Mouse (Mus musculus) layer of hippocampus, adult 8-10 months (tissue): Measurements from ENCODE around the gene Sirt4. TPM values are rescaled to one million over a fixed set of nuclear protein-coding genes. Genes with fewer than 3 reads are reported as not detected.
"Not testable (repeated sequence)": the region's sequence is repeated elsewhere in the genome, so short reads cannot be mapped to it uniquely, and the experiment has no call there.

ENCODE experiments used
- DNase-seq, 2 experiments: peaks; one replicate each; pipeline ENCODE4 v3.0.0; 2022; ENCODE audit warnings: low spot score in 2 of 2
- total RNA-seq, 4 experiments: library from RNA; stranded (reverse); gene quantifications; 2 replicates each; pipeline ENCODE4 v1.2.4; 2022

Gene Sirt4
- total RNA-seq, 4 experiments from 2014 or later = 34.0 to 58.6 (median 41.9) TPM

GRCm38 (mm10) chr5:115474174-115474828, 10.2 kb downstream of the Sirt4 start:
- DNase-seq = no peak

- no peak for DNase-seq
Observed at GRCm38 (mm10) chr5:115473191-115473590, 11.3 kb downstream of the Sirt4 start.

- no peak for DNase-seq
Observed at GRCm38 (mm10) chr5:115470766-115471531, 13.6 kb downstream of the Sirt4 start.

GRCm38 (mm10) chr5:115469791-115470190, 14.7 kb downstream of the Sirt4 start:
- DNase-seq = no peak

- no peak for DNase-seq
Observed at GRCm38 (mm10) chr5:115465642-115466420, 18.7 kb downstream of the Sirt4 start, which contains the start of gene Pla2g1b. Gene Pla2g1b, plus strand, starts transcription at chr5:115466262.

GRCm38 (mm10) chr5:115464408-115465115, 20.0 kb downstream of the Sirt4 start:
- no peak for DNase-seq

- no peak for DNase-seq
Observed at GRCm38 (mm10) chr5:115458918-115459317, 25.6 kb downstream of the Sirt4 start.

- DNase-seq = no peak
Observed at GRCm38 (mm10) chr5:115455838-115456237, 28.7 kb downstream of the Sirt4 start.

GRCm38 (mm10) chr5:115454422-115455090, 30.0 kb downstream of the Sirt4 start:
- no peak for DNase-seq

GRCm38 (mm10) chr5:115450410-115451317, 33.9 kb downstream of the Sirt4 start:
- no peak for DNase-seq

- no peak for DNase-seq
Observed at GRCm38 (mm10) chr5:115449247-115449646, 35.3 kb downstream of the Sirt4 start.

GRCm38 (mm10) chr5:115447108-115447507, 37.4 kb downstream of the Sirt4 start:
- no peak for DNase-seq

GRCm38 (mm10) chr5:115444130-115444529, 40.4 kb downstream of the Sirt4 start:
- DNase-seq = no peak

GRCm38 (mm10) chr5:115442663-115443062, 41.9 kb downstream of the Sirt4 start:
- DNase-seq = not testable (repeated sequence)

- peak; percentile 74 to 81 for DNase-seq
Observed at GRCm38 (mm10) chr5:115441205-115441849, 43.2 kb downstream of the Sirt4 start.

- no peak for DNase-seq
Observed at GRCm38 (mm10) chr5:115438667-115439066, 45.9 kb downstream of the Sirt4 start.

- no peak for DNase-seq
Observed at GRCm38 (mm10) chr5:115437945-115438315, 46.6 kb downstream of the Sirt4 start.

- DNase-seq = no peak
Observed at GRCm38 (mm10) chr5:115437242-115437944, 47.1 kb downstream of the Sirt4 start.
